Mouse (Mus musculus) forebrain, postnatal 0 days (tissue): Measurements from ENCODE around the gene Sec16b. TPM values are rescaled to one million over a fixed set of nuclear protein-coding genes. Genes with fewer than 3 reads are reported as not detected.

Experiments used
- ATAC-seq: fragments of 200-750 bp; cut with Nextera tagmentation; 2 replicates; pipeline ENCODE4 v1.8.0; 2017; ENCODE audit warnings: mild to moderate bottlenecking, moderate library complexity
- DNase-seq: peaks from one replicate; pipeline ENCODE4 v3.0.0-alpha.2; 2015
- H3K27ac ChIP-seq: fragments of 300-500 bp; sonication (generic); 2 replicates; pipeline ENCODE4 v1.5.1; 2014; ENCODE audit warnings: low read depth, mild to moderate bottlenecking, antibody characterized with exemption, low read length, moderate library complexity, mixed read lengths
- H3K27me3 ChIP-seq: fragments of 300-500 bp; sonication (generic); 2 replicates; pipeline ENCODE4 v1.6.1; 2014; ENCODE audit warnings: mild to moderate bottlenecking, low read length, mixed read lengths; ENCODE audit not compliant: insufficient read depth
- H3K36me3 ChIP-seq: fragments of 300-500 bp; sonication (generic); 2 replicates; pipeline ENCODE4 v1.6.1; 2014; ENCODE audit warnings: mild to moderate bottlenecking, moderate library complexity; ENCODE audit not compliant: insufficient read depth
- H3K4me1 ChIP-seq: fragments of 300-500 bp; sonication (generic); 2 replicates; pipeline ENCODE4 v1.6.1; 2014; ENCODE audit warnings: antibody characterized with exemption; ENCODE audit not compliant: insufficient read depth
- H3K4me2 ChIP-seq: fragments of 300-500 bp; sonication (generic); 2 replicates; pipeline ENCODE4 v1.6.1; 2014; ENCODE audit warnings: low read depth, mild to moderate bottlenecking, moderate library complexity
- H3K4me3 ChIP-seq: fragments of 300-500 bp; sonication (generic); 2 replicates; pipeline ENCODE4 v1.5.1; 2014; ENCODE audit warnings: low read depth, low read length, mixed read lengths
- H3K9ac ChIP-seq: fragments of 300-500 bp; sonication (generic); 2 replicates; pipeline ENCODE4 v1.6.1; 2014; ENCODE audit warnings: mild to moderate bottlenecking
- H3K9me3 ChIP-seq: fragments of 300-500 bp; sonication (generic); 2 replicates; pipeline ENCODE4 v1.6.1; 2016; ENCODE audit warnings: low read length
- CTCF ChIP-seq: sonication (generic); IDR thresholded peaks from 2 replicates; pipeline ENCODE4 v1.5.1; 2016; ENCODE audit warnings: antibody characterized with exemption, control low read depth, low read depth
- WGBS: fragments of 180-500 bp; shearing (Covaris S2); extraction: QIAGEN DNeasy Blood & Tissue Kit; methylation state at CpG from one replicate; pipeline ENCODE4 v1.1.7; 2014; 5-methylcytosine and 5-hydroxymethylcytosine counted together
- polyA plus RNA-seq: library from polyadenylated mRNA; unstranded; fragments of >200 nt; fragmentation: Nextera tagmentation; extraction: Ambion mirVana; gene quantifications from 2 replicates; pipeline ENCODE4 v1.2.1, GENCODE M21; 2015
- total RNA-seq: library from RNA; depleted of rRNA; stranded (reverse); fragments of >200 nt; gene quantifications from 2 replicates; pipeline ENCODE4 v1.2.3, GENCODE M21; 2014

The Sec16b gene
- total and polyA plus RNA-seq, 2 experiments from 2014 or later: 0.23 to 0.33 TPM

DNA sequence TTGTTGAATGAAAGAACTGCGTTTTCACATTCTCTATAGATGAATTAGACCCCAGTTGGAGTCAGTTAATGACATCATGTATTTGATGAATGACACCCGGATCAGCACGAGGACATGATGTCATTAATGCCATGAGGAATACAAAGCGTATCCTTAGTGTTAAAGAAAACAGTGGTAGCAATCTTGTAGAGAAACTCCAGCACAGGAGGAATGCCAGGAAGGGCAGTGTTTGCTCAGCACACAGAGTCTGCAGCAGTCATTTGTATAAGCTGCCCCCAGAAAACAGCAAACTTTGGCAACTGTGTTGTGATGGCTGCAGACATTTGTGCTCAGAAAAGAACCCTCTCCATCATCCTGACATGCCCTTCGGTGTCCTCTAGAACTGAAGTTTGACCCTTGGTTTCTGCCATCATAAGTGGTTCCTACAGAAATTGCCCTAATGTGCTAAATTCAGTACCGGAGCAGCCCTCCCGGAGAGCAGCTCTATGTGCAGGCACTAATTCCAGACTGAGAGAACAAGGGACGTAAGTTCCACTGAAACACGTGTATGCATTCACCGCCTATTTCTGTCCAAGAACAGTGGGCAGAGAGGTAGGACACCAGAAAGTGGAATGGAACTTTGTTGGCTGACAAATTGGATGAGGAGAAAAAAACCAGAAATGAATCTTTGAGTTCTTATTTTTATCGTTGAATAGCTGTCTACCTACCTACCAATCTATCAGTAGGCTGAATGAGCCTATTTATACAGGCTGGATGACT, 6.3 kb downstream of the Sec16b start:
- no peak overlapping the region for H3K9ac ChIP-seq
- ATAC-seq: peak; percentile 32; the same call in 1 of the 2 replicates
- no peak overlapping the region for H3K27ac ChIP-seq
- DNase-seq: no peak
- H3K27me3 ChIP-seq: no peaks in the 10 kb centered on the region
- no peak for TF ChIP-seq CTCF
- H3K36me3 ChIP-seq: no peaks in the 10 kb centered on the region
- H3K4me1 ChIP-seq: no peaks in the 10 kb centered on the region
- no peak overlapping the region for H3K4me3 ChIP-seq
- no peaks in the 10 kb centered on the region for H3K9me3 ChIP-seq
- WGBS: 45% methylated on average over 11 of the region's 11 CpGs
- H3K4me2 ChIP-seq: no peak overlapping the region

DNA sequence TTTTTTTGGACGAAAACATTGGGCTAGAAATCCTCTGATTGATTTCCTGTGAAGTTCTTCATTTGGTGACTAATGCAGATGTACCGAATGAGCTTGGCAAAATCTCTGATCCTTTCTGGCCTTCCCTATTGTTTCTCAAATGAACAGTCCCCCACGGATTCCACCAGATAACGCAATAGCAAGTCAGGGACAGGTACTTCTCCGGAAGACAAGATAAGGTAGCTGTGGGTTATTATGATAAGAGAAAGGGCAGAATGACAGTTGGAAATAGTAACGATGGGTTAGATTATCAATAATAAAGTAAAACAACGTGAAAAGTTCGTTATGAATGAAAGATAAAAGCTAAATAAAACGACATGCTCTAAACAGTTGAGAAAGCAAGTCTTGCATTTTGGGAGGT, 7.0 kb downstream of the Sec16b start:
- DNase-seq: no peak
- ATAC-seq: no peak
- Histone ChIP-seq H3K9ac (no peak overlapping the region), H3K9me3 (no peaks in the 10 kb centered on the region), H3K27me3 (no peaks in the 10 kb centered on the region), H3K4me2 (no peak overlapping the region), H3K27ac (no peak overlapping the region), H3K4me3 (no peak overlapping the region), H3K36me3 (no peaks in the 10 kb centered on the region), H3K4me1 (no peaks in the 10 kb centered on the region)
- TF ChIP-seq CTCF: no peak
- 72% methylated on average over 9 of the region's 9 CpGs for WGBS

DNA sequence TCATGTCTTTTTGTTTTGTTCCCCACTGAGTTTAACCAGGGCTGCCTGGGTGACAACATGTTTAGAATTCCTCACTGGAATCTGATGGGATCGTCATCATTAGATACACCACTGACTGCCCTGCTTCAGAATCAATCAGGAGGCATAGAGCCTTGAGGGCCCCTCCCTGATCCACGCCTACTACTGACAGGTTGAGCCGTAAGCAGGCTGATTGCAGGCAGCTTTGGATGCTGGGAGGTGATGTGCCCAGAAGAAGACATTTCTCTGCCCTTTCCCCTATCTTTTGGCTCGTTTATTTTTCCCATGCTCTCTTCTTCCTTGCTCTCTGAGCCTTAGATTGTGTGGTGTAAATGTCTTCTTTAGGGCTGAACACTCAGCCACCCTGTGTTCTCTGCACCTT, 7.8 kb downstream of the Sec16b start:
- no peaks in the 10 kb centered on the region for H3K27me3 ChIP-seq
- DNase-seq: no peak
- no peak for TF ChIP-seq CTCF
- no peak overlapping the region for H3K4me3 ChIP-seq
- H3K9me3 ChIP-seq: no peaks in the 10 kb centered on the region
- H3K36me3 ChIP-seq: no peaks in the 10 kb centered on the region
- ATAC-seq: no peak
- no peak overlapping the region for H3K9ac ChIP-seq
- 0 out of 2 replicates have a peak, but pooled peaks cover 3% of the 10 kb centered on the region for H3K4me1 ChIP-seq
- no peak overlapping the region for H3K27ac ChIP-seq
- no peak overlapping the region for H3K4me2 ChIP-seq
- WGBS: 77% methylated on average over 4 of the region's 4 CpGs

DNA sequence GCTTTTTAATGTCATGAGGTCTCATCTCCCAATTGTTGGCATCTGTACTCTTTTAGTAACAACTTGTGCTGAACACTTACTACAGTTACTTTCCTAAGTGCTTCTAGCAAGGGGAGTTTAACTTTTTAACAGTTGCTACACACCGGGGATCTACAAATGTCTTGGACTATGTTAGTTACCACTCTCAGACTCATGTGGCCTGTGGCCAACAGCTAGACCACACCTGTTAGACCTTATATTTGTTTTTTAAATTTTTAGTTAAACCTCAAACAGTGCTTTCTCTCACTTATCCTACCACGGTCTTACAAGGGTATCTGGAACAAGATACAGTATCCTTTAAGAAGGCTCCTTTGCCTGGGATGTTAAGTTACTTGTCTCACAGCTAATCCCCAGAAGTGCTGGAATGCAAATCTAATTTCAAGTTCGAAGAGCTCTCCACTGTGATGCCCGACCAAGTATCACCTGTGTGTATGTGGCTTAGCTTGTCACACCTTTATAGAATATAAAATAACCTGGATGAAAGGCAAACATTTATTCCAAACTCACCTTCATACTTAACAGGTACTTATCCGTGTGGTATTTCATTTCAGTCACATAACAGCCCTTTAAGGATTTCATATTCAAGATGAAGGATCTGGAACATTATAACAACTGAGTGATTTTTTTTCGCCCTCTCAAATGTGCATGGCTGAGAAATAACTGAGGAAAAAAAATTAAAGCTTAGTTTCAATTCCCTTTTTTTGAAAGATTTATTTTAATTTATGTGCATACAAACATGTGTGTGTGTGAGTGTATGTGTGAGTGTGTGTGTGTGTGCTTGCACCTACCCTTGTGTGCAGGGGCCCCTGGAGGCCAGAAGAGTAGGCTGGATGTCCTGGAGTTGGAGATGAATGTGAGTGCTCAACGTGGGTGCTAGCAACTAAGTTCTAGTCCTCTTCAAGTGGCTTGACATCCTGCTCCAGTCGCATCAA, 10.6 kb downstream of the Sec16b start:
- no peak for ATAC-seq
- 81% methylated on average over 8 of the region's 8 CpGs for WGBS
- H3K27ac ChIP-seq: no peak overlapping the region
- H3K27me3 ChIP-seq: no peaks in the 10 kb centered on the region
- no peak for DNase-seq
- H3K9ac ChIP-seq: no peak overlapping the region
- no peak overlapping the region for H3K4me3 ChIP-seq
- TF ChIP-seq CTCF: no peak
- no peaks in the 10 kb centered on the region for H3K9me3 ChIP-seq
- H3K4me2 ChIP-seq: no peak overlapping the region
- no peaks in the 10 kb centered on the region for H3K36me3 ChIP-seq
- H3K4me1 ChIP-seq: 0 out of 2 replicates have a peak, but pooled peaks cover 6% of the 10 kb centered on the region

DNA sequence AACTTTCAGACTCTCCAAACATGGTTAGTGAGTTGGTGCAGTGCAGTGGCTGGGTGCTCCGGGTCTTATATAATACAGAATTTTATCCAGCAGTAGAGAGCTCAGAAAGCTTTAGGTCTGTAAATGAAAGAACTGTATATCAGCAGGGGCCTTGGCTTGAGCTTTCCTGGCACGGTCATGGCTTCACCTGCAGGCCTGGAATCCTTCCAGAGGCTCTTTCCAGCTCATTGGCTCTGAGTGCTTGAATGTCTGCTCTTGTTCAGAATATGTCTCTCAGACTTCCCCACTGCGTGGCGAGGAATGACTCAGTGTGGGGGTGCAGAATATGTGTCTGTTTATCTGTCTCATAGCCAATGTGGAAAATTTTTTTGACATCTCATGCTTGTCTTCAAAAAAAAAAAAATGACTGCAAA, 11.6 kb downstream of the Sec16b start:
- WGBS: 16% methylated on average over 4 of the region's 4 CpGs
- H3K27ac ChIP-seq: no peak overlapping the region
- H3K4me1 ChIP-seq: 0 out of 2 replicates have a peak, but pooled peaks cover 6% of the 10 kb centered on the region
- no peak overlapping the region for H3K9ac ChIP-seq
- ATAC-seq (peak; percentile 59; the same call in 1 of the 2 replicates), DNase-seq (peak; percentile 55)
- no peaks in the 10 kb centered on the region for H3K9me3 ChIP-seq
- H3K27me3 ChIP-seq: no peaks in the 10 kb centered on the region
- no peak overlapping the region for H3K4me2 ChIP-seq
- H3K36me3 ChIP-seq: no peaks in the 10 kb centered on the region
- TF ChIP-seq CTCF: no peak
- H3K4me3 ChIP-seq: no peak overlapping the region

DNA sequence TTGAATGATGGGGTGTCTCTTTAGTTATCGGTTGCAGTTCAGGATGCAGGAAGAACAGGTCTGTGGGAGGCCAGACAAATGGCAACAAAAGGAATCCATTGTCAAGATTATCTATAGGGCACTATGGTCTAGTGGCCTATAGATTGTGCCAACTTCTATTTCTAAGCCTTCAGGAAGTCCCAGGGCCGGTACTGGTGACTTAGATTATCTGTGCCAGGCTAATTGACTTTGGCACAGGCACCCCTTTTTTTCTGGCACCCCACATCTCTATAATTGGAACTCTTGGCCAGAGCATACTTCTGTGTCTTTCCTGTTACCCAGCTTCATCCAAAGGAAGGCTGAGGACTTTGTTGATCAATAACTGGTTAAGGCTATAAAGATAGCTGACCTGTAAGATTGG, 12.9 kb downstream of the Sec16b start:
- TF ChIP-seq CTCF: no peak
- 27% methylated on average over 2 of the region's 2 CpGs for WGBS

More for the DNA sequence above, 12.9 kb downstream of the Sec16b start:
- Histone ChIP-seq H3K27me3 (no peaks in the 10 kb centered on the region), H3K36me3 (no peaks in the 10 kb centered on the region), H3K9ac (no peak overlapping the region), H3K9me3 (no peaks in the 10 kb centered on the region), H3K4me3 (no peak overlapping the region), H3K4me1 (0 out of 2 replicates have a peak, but pooled peaks cover 6% of the 10 kb centered on the region), H3K27ac (no peak overlapping the region), H3K4me2 (no peak overlapping the region)
- no peak for ATAC-seq
- peak; percentile 45 for DNase-seq
